Mouse (Mus musculus) heart, adult 11 months (tissue): ENCODE measurements around the gene Mrps16.

Experiments used
- DNase-seq: peaks from one replicate; pipeline ENCODE4 v3.0.0; 2022

Gene Mrps16

GRCm38 (mm10) chr14:20347991-20348541 is 45.4 kb downstream of the Mrps16 start, which contains the start of the genes Ecd and Fam149b:
Gene Ecd (minus strand): TSS chr14:20348121.
Gene Fam149b (plus strand): TSS chr14:20348162.
- peak; percentile 99 for DNase-seq

GRCm38 (mm10) chr14:20347441-20347990 is 45.9 kb downstream of the Mrps16 start:
- DNase-seq, result no peak

- DNase-seq, result peak; percentile 85
Measured at GRCm38 (mm10) chr14:20345885-20346284, 47.5 kb downstream of the Mrps16 start.

GRCm38 (mm10) chr14:20340866-20341265 is 52.6 kb downstream of the Mrps16 start:
- no peak for DNase-seq

GRCm38 (mm10) chr14:20340149-20340548 is 53.3 kb downstream of the Mrps16 start:
- no peak for DNase-seq

- DNase-seq, result no peak
Measured at GRCm38 (mm10) chr14:20339415-20339814, 54.0 kb downstream of the Mrps16 start.
